Mouse (Mus musculus) intestine, embryonic 14.5 days (tissue): ENCODE results near the gene Nipbl. TPM values are rescaled to one million over a fixed set of nuclear protein-coding genes. Genes with fewer than 3 reads are reported as not detected.

ENCODE experiments used
- ATAC-seq: fragments of 200-750 bp; cut with Nextera tagmentation; replicated peaks from 2 replicates; pipeline ENCODE4 v1.8.0; 2017; ENCODE audit warnings: low read depth, moderate number of reproducible peaks, moderate TSS enrichment, moderate library complexity; ENCODE audit not compliant: low FRiP score, low TSS enrichment
- DNase-seq: peaks from one replicate; pipeline ENCODE4 v3.0.0-alpha.2; 2018; ENCODE audit warnings: low spot score
- H3K27ac ChIP-seq: fragments of 300-500 bp; sonication (generic); 2 replicates; pipeline ENCODE4 v1.5.1; 2014; ENCODE audit warnings: low read depth, mild to moderate bottlenecking, control low read depth
- H3K27me3 ChIP-seq: fragments of 300-500 bp; sonication (generic); replicated peaks from 2 replicates; pipeline ENCODE4 v1.6.1; 2014; ENCODE audit warnings: low read length, control low read depth; ENCODE audit not compliant: control insufficient read depth, insufficient read depth
- H3K36me3 ChIP-seq: fragments of 300-500 bp; sonication (generic); 2 replicates; pipeline ENCODE4 v1.6.1; 2014; ENCODE audit warnings: low read length, control low read depth; ENCODE audit not compliant: control insufficient read depth, insufficient read depth
- H3K4me1 ChIP-seq: fragments of 300-500 bp; sonication (generic); replicated peaks from 2 replicates; pipeline ENCODE4 v1.6.1; 2014; ENCODE audit warnings: low read length, control low read depth, mixed read lengths; ENCODE audit not compliant: control insufficient read depth, insufficient read depth
- H3K4me2 ChIP-seq: fragments of 300-500 bp; sonication (generic); 2 replicates; pipeline ENCODE4 v1.6.1; 2014; ENCODE audit warnings: low read length
- H3K4me3 ChIP-seq: fragments of 300-500 bp; sonication (generic); 2 replicates; pipeline ENCODE4 v1.5.1; 2014; ENCODE audit warnings: low read depth, low read length, control low read depth, mixed read lengths
- H3K9ac ChIP-seq: fragments of 300-500 bp; sonication (generic); 2 replicates; pipeline ENCODE4 v1.6.1; 2014; ENCODE audit warnings: mild to moderate bottlenecking, low read length
- H3K9me3 ChIP-seq: fragments of 300-500 bp; sonication (generic); 2 replicates; pipeline ENCODE4 v1.6.1; 2016; ENCODE audit warnings: low read length, control low read depth; ENCODE audit not compliant: control insufficient read depth
- whole genome bisulfite sequencing: fragments of 180-500 bp; shearing (Covaris S2); extraction: QIAGEN DNeasy Blood & Tissue Kit; methylation state at CpG from one replicate; pipeline ENCODE4 v1.1.7; 2014; 5-methylcytosine and 5-hydroxymethylcytosine counted together
- polyA plus RNA-seq: library from polyadenylated mRNA; unstranded; fragments of >200 nt; fragmentation: Nextera tagmentation; extraction: Ambion mirVana; gene quantifications from 2 replicates; pipeline ENCODE4 v1.2.1, GENCODE M21; 2014

The Nipbl gene
- polyA plus RNA-seq, 1 experiment from 2014 or later: 23.3 TPM

DNA sequence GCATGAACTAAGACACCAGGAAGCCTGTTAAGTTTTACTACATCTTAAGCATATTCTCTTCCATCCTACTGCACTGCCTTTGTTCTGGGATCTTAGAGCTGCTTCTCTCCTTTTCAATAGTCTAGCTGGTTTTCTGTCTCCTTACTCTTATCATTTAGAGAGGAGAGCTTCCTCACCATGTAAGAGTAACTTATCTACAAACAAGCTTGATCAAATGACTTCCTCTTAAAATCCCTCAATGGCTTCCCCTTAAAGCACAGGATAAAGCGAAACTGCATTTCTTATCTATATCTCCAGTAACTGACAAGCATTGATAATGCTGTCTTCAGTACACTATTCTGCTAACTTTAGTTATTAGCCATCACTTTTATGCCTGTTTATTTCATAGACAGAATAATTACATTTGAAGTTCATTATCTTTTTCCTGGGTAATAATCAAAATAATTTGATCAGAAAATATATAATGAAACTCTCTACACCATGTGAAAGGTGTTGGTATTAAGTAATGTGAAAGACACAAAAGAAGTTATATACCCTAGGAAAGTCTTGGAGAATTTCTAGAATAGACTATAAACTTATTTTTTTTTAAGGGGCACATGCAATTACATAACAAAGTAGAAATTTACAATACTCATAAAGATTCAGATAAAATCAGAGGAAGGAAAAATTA, 33.0 kb downstream of the Nipbl start:
- ATAC-seq (no peak), DNase-seq (no peak)
- no peaks in the 10 kb centered on the region for H3K36me3 ChIP-seq
- no peak overlapping the region for H3K27ac ChIP-seq
- 70% methylated on average over 1 of the region's 1 CpGs for WGBS
- no peaks in the 10 kb centered on the region for H3K4me1 ChIP-seq
- no peaks in the 10 kb centered on the region for H3K9me3 ChIP-seq
- H3K9ac ChIP-seq: no peak overlapping the region
- no peak overlapping the region for H3K4me3 ChIP-seq
- no peaks in the 10 kb centered on the region for H3K27me3 ChIP-seq
- H3K4me2 ChIP-seq: no peak overlapping the region

- ATAC-seq (no peak), DNase-seq (no peak)
- WGBS: 78% methylated on average over 2 of the region's 2 CpGs
- no peaks in the 10 kb centered on the region for H3K36me3 ChIP-seq
- H3K4me1 ChIP-seq: no peaks in the 10 kb centered on the region
- H3K27ac ChIP-seq: no peak overlapping the region
- no peak overlapping the region for H3K4me2 ChIP-seq
- no peaks in the 10 kb centered on the region for H3K27me3 ChIP-seq
- H3K4me3 ChIP-seq: no peak overlapping the region
- no peak overlapping the region for H3K9ac ChIP-seq
- H3K9me3 ChIP-seq: no peaks in the 10 kb centered on the region
Observed at GRCm38 (mm10) chr15:8407082-8407481, 37.2 kb downstream of the Nipbl start.

- DNase-seq (no peak), ATAC-seq (no peak)
- Histone ChIP-seq H3K9me3 (no peaks in the 10 kb centered on the region), H3K4me2 (no peak overlapping the region), H3K4me1 (no peaks in the 10 kb centered on the region), H3K27ac (no peak overlapping the region), H3K9ac (no peak overlapping the region), H3K4me3 (no peak overlapping the region), H3K36me3 (no peaks in the 10 kb centered on the region), H3K27me3 (no peaks in the 10 kb centered on the region)
- WGBS: 87% methylated on average over 2 of the region's 2 CpGs
Observed at GRCm38 (mm10) chr15:8406219-8406618, 38.0 kb downstream of the Nipbl start.

DNA sequence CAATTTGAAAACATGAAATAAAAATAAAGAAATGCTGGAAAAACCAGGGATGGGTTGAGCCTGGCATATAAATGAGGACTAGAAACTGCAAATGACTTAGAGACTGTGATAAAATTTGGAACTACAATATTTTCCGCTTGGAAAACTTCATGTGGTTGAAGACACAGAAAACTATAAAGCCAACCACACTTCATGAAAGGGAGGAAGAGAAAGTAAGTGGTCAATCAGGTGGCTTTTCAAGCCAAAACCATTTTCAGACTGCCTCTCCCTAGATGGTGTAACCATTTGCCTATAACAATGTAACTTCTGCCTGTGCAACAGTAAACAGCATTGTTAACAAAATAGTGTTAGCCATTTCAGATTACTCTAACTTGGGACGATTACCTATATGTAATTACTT, 41.7 kb downstream of the Nipbl start:
- H3K4me1 ChIP-seq: no peaks in the 10 kb centered on the region
- ATAC-seq: no peak
- H3K27me3 ChIP-seq: no peaks in the 10 kb centered on the region
- no peak overlapping the region for H3K27ac ChIP-seq
- 90% methylated on average over 2 of the region's 2 CpGs for WGBS
- H3K36me3 ChIP-seq: no peaks in the 10 kb centered on the region
- no peak overlapping the region for H3K4me2 ChIP-seq
- no peak overlapping the region for H3K4me3 ChIP-seq
- no peaks in the 10 kb centered on the region for H3K9me3 ChIP-seq
- no peak overlapping the region for H3K9ac ChIP-seq
- no peak for DNase-seq

GRCm38 (mm10) chr15:8401536-8401935, 42.7 kb downstream of the Nipbl start:
- Histone ChIP-seq H3K27ac (no peak overlapping the region), H3K4me2 (no peak overlapping the region), H3K27me3 (no peaks in the 10 kb centered on the region), H3K4me1 (no peaks in the 10 kb centered on the region), H3K9me3 (no peaks in the 10 kb centered on the region), H3K36me3 (no peaks in the 10 kb centered on the region), H3K4me3 (no peak overlapping the region), H3K9ac (no peak overlapping the region)
- WGBS: 94% methylated on average over 2 of the region's 2 CpGs
- ATAC-seq (no peak), DNase-seq (no peak)

GRCm38 (mm10) chr15:8391764-8392163, 52.5 kb downstream of the Nipbl start:
- H3K27ac ChIP-seq: no peak overlapping the region
- 83% methylated on average over 3 of the region's 3 CpGs for WGBS

GRCm38 (mm10) chr15:8382213-8382612, 62.0 kb downstream of the Nipbl start:
- Histone ChIP-seq H3K27me3 (no peaks in the 10 kb centered on the region), H3K4me1 (no peaks in the 10 kb centered on the region), H3K27ac (no peak overlapping the region), H3K9me3 (no peaks in the 10 kb centered on the region), H3K9ac (no peak overlapping the region), H3K4me2 (no peak overlapping the region), H3K36me3 (no peaks in the 10 kb centered on the region), H3K4me3 (no peak overlapping the region)
- no peak for DNase-seq
- ATAC-seq: no peak
- 71% methylated on average over 3 of the region's 3 CpGs for WGBS

More at GRCm38 (mm10) chr15:8391764-8392163, 52.5 kb downstream of the Nipbl start:
- Histone ChIP-seq H3K9me3 (no peaks in the 10 kb centered on the region), H3K4me3 (no peak overlapping the region), H3K9ac (no peak overlapping the region), H3K27me3 (no peaks in the 10 kb centered on the region), H3K36me3 (no peaks in the 10 kb centered on the region), H3K4me2 (no peak overlapping the region), H3K4me1 (no peaks in the 10 kb centered on the region)
- ATAC-seq (no peak), DNase-seq (no peak)

- H3K4me2 ChIP-seq: no peak overlapping the region
- H3K9ac ChIP-seq: no peak overlapping the region
- H3K4me3 ChIP-seq: no peak overlapping the region
- H3K4me1 ChIP-seq: no peaks in the 10 kb centered on the region
- no peak for DNase-seq
- H3K36me3 ChIP-seq: peaks cover 15% of the 10 kb centered on the region
- WGBS: 92% methylated on average over 1 of the region's 1 CpGs
- H3K27me3 ChIP-seq: no peaks in the 10 kb centered on the region
- no peak for ATAC-seq
- no peaks in the 10 kb centered on the region for H3K9me3 ChIP-seq
- no peak overlapping the region for H3K27ac ChIP-seq
Observed at GRCm38 (mm10) chr15:8375657-8376056, 68.6 kb downstream of the Nipbl start.

GRCm38 (mm10) chr15:8374724-8375123, 69.5 kb downstream of the Nipbl start:
- H3K4me1 ChIP-seq: no peaks in the 10 kb centered on the region

More at GRCm38 (mm10) chr15:8374724-8375123, 69.5 kb downstream of the Nipbl start:
- H3K27me3 ChIP-seq: no peaks in the 10 kb centered on the region
- peaks cover 22% of the 10 kb centered on the region for H3K36me3 ChIP-seq
- DNase-seq (no peak), ATAC-seq (no peak)
- 65% methylated on average over 3 of the region's 3 CpGs for WGBS
- H3K27ac ChIP-seq: no peak overlapping the region
- no peak overlapping the region for H3K4me3 ChIP-seq
- no peak overlapping the region for H3K9ac ChIP-seq
- H3K9me3 ChIP-seq: no peaks in the 10 kb centered on the region
- no peak overlapping the region for H3K4me2 ChIP-seq
